Mouse (Mus musculus): Measurements from ENCODE around the gene Mok.
"Not testable (repeated sequence)": the region's sequence is repeated elsewhere in the genome, so short reads cannot be mapped to it uniquely, and the experiment has no call there.

The Mok gene

GRCm38 (mm10) chr12:110840348-110841198, at the start of gene Mok:
Gene Mok (minus strand): TSS chr12:110840939.
- DNase-seq (ENCODE audit: low spot score in 2 of 2) = peak; percentile 94 to 96

GRCm38 (mm10) chr12:110889036-110890020, 48.6 kb upstream of the Mok start, which contains the start of the genes Cinp and Tecpr2:
Gene Cinp (minus strand): TSS chr12:110889145.
Gene Tecpr2 (plus strand): TSS chr12:110889264.
- peak; percentile 95 to 96 for DNase-seq (ENCODE audit: low spot score in 2 of 2)

GRCm38 (mm10) chr12:110888606-110889005, 47.9 kb upstream of the Mok start:
- no peak for DNase-seq (ENCODE audit: low spot score in 2 of 2)

GRCm38 (mm10) chr12:110888106-110888505, 47.4 kb upstream of the Mok start:
- no peak for DNase-seq (ENCODE audit: low spot score in 2 of 2)

- no peak for DNase-seq (ENCODE audit: low spot score in 2 of 2)
Observed at GRCm38 (mm10) chr12:110885251-110885650, 44.5 kb upstream of the Mok start.

- no peak for DNase-seq (ENCODE audit: low spot score in 2 of 2)
Observed at GRCm38 (mm10) chr12:110882291-110882690, 41.6 kb upstream of the Mok start.

GRCm38 (mm10) chr12:110875351-110875750, 34.6 kb upstream of the Mok start:
- no peak for DNase-seq (ENCODE audit: low spot score in 2 of 2)

- no peak for DNase-seq (ENCODE audit: low spot score in 2 of 2)
Observed at GRCm38 (mm10) chr12:110871247-110871646, 30.5 kb upstream of the Mok start.

- no peak for DNase-seq (ENCODE audit: low spot score in 2 of 2)
Observed at GRCm38 (mm10) chr12:110870107-110870506, 29.4 kb upstream of the Mok start.

GRCm38 (mm10) chr12:110865989-110866388, 25.2 kb upstream of the Mok start:
- DNase-seq (ENCODE audit: low spot score in 2 of 2) = no peak

- no peak for DNase-seq (ENCODE audit: low spot score in 2 of 2)
Observed at GRCm38 (mm10) chr12:110865571-110865970, 24.8 kb upstream of the Mok start.

- DNase-seq (ENCODE audit: low spot score in 2 of 2) = no peak
Observed at GRCm38 (mm10) chr12:110864008-110864407, 23.3 kb upstream of the Mok start.

- no peak for DNase-seq (ENCODE audit: low spot score in 2 of 2)
Observed at GRCm38 (mm10) chr12:110861256-110861655, 20.5 kb upstream of the Mok start.

- no peak for DNase-seq (ENCODE audit: low spot score in 2 of 2)
Observed at GRCm38 (mm10) chr12:110860293-110860692, 19.6 kb upstream of the Mok start.

GRCm38 (mm10) chr12:110858681-110859080, 17.9 kb upstream of the Mok start:
- DNase-seq (ENCODE audit: low spot score in 2 of 2) = not testable (repeated sequence)

- no peak for DNase-seq (ENCODE audit: low spot score in 2 of 2)
Observed at GRCm38 (mm10) chr12:110857196-110857595, 16.5 kb upstream of the Mok start.

- DNase-seq (ENCODE audit: low spot score in 2 of 2) = no peak
Observed at GRCm38 (mm10) chr12:110854786-110855737, 14.3 kb upstream of the Mok start.

GRCm38 (mm10) chr12:110851923-110852322, 11.2 kb upstream of the Mok start:
- DNase-seq (ENCODE audit: low spot score in 2 of 2) = no peak

- DNase-seq (ENCODE audit: low spot score in 2 of 2) = no peak
Observed at GRCm38 (mm10) chr12:110851414-110851813, 10.7 kb upstream of the Mok start.

- DNase-seq (ENCODE audit: low spot score in 2 of 2) = no peak
Observed at GRCm38 (mm10) chr12:110850929-110851256, 10.2 kb upstream of the Mok start.
